In genomic region chr8:116892130-116892529, GRCm38 (mm10) we compare ENCODE assay signal across 15 mouse cellular contexts.
"Had no signal": no experiment of that assay in that cellular context is flagged by ENCODE, and none has a peak within 500 bp of the region (broad histone marks: within the 10 kb centered on the region; RNA-seq: fewer than 3 reads in every experiment).

No protein-coding gene starts in this region.

- H3K36me3 ChIP-seq: midbrain, embryonic 15.5 days had no signal

- DNase-seq: kidney, adult 2 months; kidney, postnatal 14 days; kidney, postnatal 4 days; liver; lung, adult 18-20 months; thymus, postnatal 25 days had no signal

- H3K4me3 ChIP-seq: limb, embryonic 10.5 days; limb, embryonic 13.5 days; liver, embryonic 12.5 days; liver, embryonic 15.5 days; lung, embryonic 15.5 days; midbrain, embryonic 12.5 days; midbrain, embryonic 15.5 days; neural tube, embryonic 13.5 days had no signal

- H3K9ac ChIP-seq: limb, embryonic 13.5 days; liver, embryonic 12.5 days; liver, embryonic 15.5 days; lung, embryonic 15.5 days; midbrain, embryonic 12.5 days; midbrain, embryonic 15.5 days; neural tube, embryonic 13.5 days had no signal

- H3K4me1 ChIP-seq: limb, embryonic 10.5 days; limb, embryonic 13.5 days; liver, embryonic 12.5 days; liver, embryonic 15.5 days; lung, embryonic 15.5 days; midbrain, embryonic 12.5 days; midbrain, embryonic 15.5 days; neural tube, embryonic 13.5 days had no signal

- ATAC-seq: liver, embryonic 12.5 days; midbrain, embryonic 15.5 days had no signal

- H3K27ac ChIP-seq: limb, embryonic 10.5 days; limb, embryonic 13.5 days; liver, embryonic 12.5 days; liver, embryonic 15.5 days; lung, embryonic 15.5 days; midbrain, embryonic 12.5 days; midbrain, embryonic 15.5 days; neural tube, embryonic 13.5 days; stomach, postnatal 0 days had no signal

- H3K27me3 ChIP-seq: limb, embryonic 13.5 days; liver, embryonic 12.5 days; liver, embryonic 15.5 days; lung, embryonic 15.5 days; midbrain, embryonic 12.5 days; midbrain, embryonic 15.5 days; neural tube, embryonic 13.5 days had no signal

- H3K9me3 ChIP-seq: limb, embryonic 10.5 days; liver, embryonic 15.5 days; lung, embryonic 15.5 days; midbrain, embryonic 15.5 days had no signal

- H3K4me2 ChIP-seq: limb, embryonic 13.5 days; liver, embryonic 12.5 days; liver, embryonic 15.5 days; lung, embryonic 15.5 days; midbrain, embryonic 12.5 days; midbrain, embryonic 15.5 days; neural tube, embryonic 13.5 days had no signal
